Mouse (Mus musculus) ES-Bruce4 (cell line): ENCODE measurements around the gene Ehbp1l1. TPM values are rescaled to one million over a fixed set of nuclear protein-coding genes. Genes with fewer than 3 reads are reported as not detected.

Experiments
- H3K27ac ChIP-seq: 2 replicates; pipeline ENCODE4 v1.5.1; 2012; ENCODE audit warnings: low read length, inconsistent platforms; ENCODE audit not compliant: insufficient read depth
- H3K27me3 ChIP-seq: 2 replicates; pipeline ENCODE4 v1.6.1; 2012; ENCODE audit warnings: mild to moderate bottlenecking, low read length, inconsistent platforms; ENCODE audit not compliant: control insufficient read depth, poor library complexity, insufficient read depth, severe bottlenecking
- H3K36me3 ChIP-seq: 2 replicates; pipeline ENCODE4 v1.6.1; 2012; ENCODE audit warnings: inconsistent platforms, mild to moderate bottlenecking, low read length, moderate library complexity; ENCODE audit not compliant: control insufficient read depth, poor library complexity, insufficient read depth, severe bottlenecking
- H3K4me1 ChIP-seq: one replicate; pipeline ENCODE4 v1.8.1; 2011; ENCODE audit warnings: low read length; ENCODE audit not compliant: control insufficient read depth, insufficient read depth
- H3K4me3 ChIP-seq: 2 replicates; pipeline ENCODE4 v1.5.1; 2011; ENCODE audit warnings: low read depth, mild to moderate bottlenecking, low read length
- H3K9ac ChIP-seq: 2 replicates; pipeline ENCODE4 v1.6.1; 2012; ENCODE audit warnings: low read depth, mild to moderate bottlenecking, inconsistent platforms; ENCODE audit not compliant: poor library complexity, severe bottlenecking
- H3K9me3 ChIP-seq: replicated peaks from 2 replicates; pipeline ENCODE4 v1.6.1; 2012; ENCODE audit warnings: mild to moderate bottlenecking, low read length, inconsistent platforms; ENCODE audit not compliant: control insufficient read depth, poor library complexity, insufficient read depth, severe bottlenecking
- CTCF ChIP-seq: IDR thresholded peaks from one replicate; pipeline ENCODE4 v1.8.1; 2011; ENCODE audit warnings: low read depth, low read length
- EP300 ChIP-seq: IDR thresholded peaks from 2 replicates; pipeline ENCODE4 v1.6.1; 2011; ENCODE audit warnings: low read depth, low read length; ENCODE audit not compliant: insufficient read depth
- POLR2A ChIP-seq: IDR thresholded peaks from one replicate; pipeline ENCODE4 v1.8.1; 2011; ENCODE audit warnings: low read length; ENCODE audit not compliant: insufficient read depth
- polyA plus RNA-seq: library from polyadenylated mRNA; stranded (reverse); fragments of >200 nt; gene quantifications from 2 replicates; pipeline ENCODE4 v1.2.4, GENCODE M21; 2011; ENCODE audit warnings: low read depth; ENCODE audit not compliant: missing spikeins, insufficient read depth, insufficient read length

The Ehbp1l1 gene
- polyA plus RNA-seq, 1 experiment = 4.3 TPM

- Histone ChIP-seq H3K36me3 (no peaks in the 10 kb centered on the region), H3K27me3 (no peaks in the 10 kb centered on the region), H3K9ac (no peak overlapping the region), H3K4me3 (no peak overlapping the region), H3K9me3 (no peaks in the 10 kb centered on the region), H3K27ac (no peak overlapping the region), H3K4me1 (peaks cover 2% of the 10 kb centered on the region)
- TF ChIP-seq EP300 (no peak), POLR2A (no peak), CTCF (no peak)
Observed at GRCm38 (mm10) chr19:5710068-5710467, 16.0 kb downstream of the Ehbp1l1 start.

GRCm38 (mm10) chr19:5704801-5705571, 21.1 kb downstream of the Ehbp1l1 start:
- Histone ChIP-seq H3K9ac (peak overlapping the region; percentile 28; the same call in 1 of the 2 replicates), H3K4me3 (no peak overlapping the region), H3K27me3 (no peaks in the 10 kb centered on the region), H3K4me1 (peaks cover 4% of the 10 kb centered on the region), H3K9me3 (no peaks in the 10 kb centered on the region), H3K36me3 (no peaks in the 10 kb centered on the region), H3K27ac (no peak overlapping the region)
- TF ChIP-seq POLR2A (peak; percentile 31), CTCF (no peak), EP300 (no peak)

- no peaks in the 10 kb centered on the region for H3K27me3 ChIP-seq
- H3K36me3 ChIP-seq = no peaks in the 10 kb centered on the region
- no peak within 1 kb of the TSS for H3K4me3 ChIP-seq
- no peak within 1 kb of the TSS for H3K27ac ChIP-seq
- TF ChIP-seq CTCF (no peak), POLR2A (no peak), EP300 (no peak)
- peaks cover 4% of the 10 kb centered on the region for H3K4me1 ChIP-seq
- 0 out of 2 replicates have a peak within 1 kb of the TSS, but pooled peaks have one; percentile 28 for H3K9ac ChIP-seq
- H3K9me3 ChIP-seq = no peaks in the 10 kb centered on the region
Observed at GRCm38 (mm10) chr19:5704163-5704800, 21.8 kb downstream of the Ehbp1l1 start, which contains the start of gene Kcnk7. Gene Kcnk7 (plus strand): TSS chr19:5704367.

- Histone ChIP-seq H3K27ac (no peak overlapping the region), H3K9ac (no peak overlapping the region), H3K4me3 (peak overlapping the region; percentile 47), H3K27me3 (no peaks in the 10 kb centered on the region), H3K9me3 (no peaks in the 10 kb centered on the region), H3K36me3 (no peaks in the 10 kb centered on the region), H3K4me1 (peaks cover 2% of the 10 kb centered on the region)
- no peak for TF ChIP-seq CTCF
- no peak for TF ChIP-seq POLR2A
- 0 out of 2 replicates have a peak, but pooled peaks have one; percentile 5 for TF ChIP-seq EP300
Observed at GRCm38 (mm10) chr19:5695849-5696462, 30.2 kb downstream of the Ehbp1l1 start.

GRCm38 (mm10) chr19:5693801-5694200, 32.3 kb downstream of the Ehbp1l1 start:
- no peaks in the 10 kb centered on the region for H3K36me3 ChIP-seq
- no peaks in the 10 kb centered on the region for H3K27me3 ChIP-seq
- peaks cover 2% of the 10 kb centered on the region for H3K4me1 ChIP-seq
- no peaks in the 10 kb centered on the region for H3K9me3 ChIP-seq
- TF ChIP-seq CTCF = no peak
- no peak overlapping the region for H3K27ac ChIP-seq
- no peak overlapping the region for H3K4me3 ChIP-seq
- no peak overlapping the region for H3K9ac ChIP-seq
